Mouse (Mus musculus) forebrain, embryonic 16.5 days (tissue): Measurements from ENCODE around the gene Gpr4. TPM values are rescaled to one million over a fixed set of nuclear protein-coding genes. Genes with fewer than 3 reads are reported as not detected.
A peak's percentile ranks its signal among the peaks of the same experiment; 100 is the strongest.

Experiments
- ATAC-seq: fragments of 200-750 bp; cut with Nextera tagmentation; 2 replicates; pipeline ENCODE4 v1.8.0; 2017; ENCODE audit warnings: mild to moderate bottlenecking, moderate library complexity
- H3K27ac ChIP-seq: fragments of 300-500 bp; sonication (generic); 2 replicates; pipeline ENCODE4 v1.5.1; 2014; ENCODE audit warnings: low read length, control low read depth
- H3K27me3 ChIP-seq: fragments of 300-500 bp; sonication (generic); replicated peaks from 2 replicates; pipeline ENCODE4 v1.6.1; 2014; ENCODE audit warnings: low read length; ENCODE audit not compliant: control insufficient read depth, insufficient read depth
- H3K36me3 ChIP-seq: fragments of 300-500 bp; sonication (generic); 2 replicates; pipeline ENCODE4 v1.6.1; 2014; ENCODE audit not compliant: control insufficient read depth, insufficient read depth
- H3K4me1 ChIP-seq: fragments of 300-500 bp; sonication (generic); replicated peaks from 2 replicates; pipeline ENCODE4 v1.6.1; 2014; ENCODE audit warnings: low read length; ENCODE audit not compliant: control insufficient read depth, insufficient read depth
- H3K4me2 ChIP-seq: fragments of 300-500 bp; sonication (generic); 2 replicates; pipeline ENCODE4 v1.6.1; 2014; ENCODE audit warnings: mild to moderate bottlenecking, low read length, control low read depth
- H3K4me3 ChIP-seq: fragments of 300-500 bp; sonication (generic); replicated peaks from 2 replicates; pipeline ENCODE4 v1.5.1; 2014; ENCODE audit warnings: mild to moderate bottlenecking, low read length, control low read depth
- H3K9ac ChIP-seq: fragments of 300-500 bp; sonication (generic); replicated peaks from 2 replicates; pipeline ENCODE4 v1.6.1; 2014; ENCODE audit warnings: low read depth, low read length, control low read depth
- H3K9me3 ChIP-seq: fragments of 300-500 bp; sonication (generic); 2 replicates; pipeline ENCODE4 v1.6.1; 2016; ENCODE audit warnings: low read length; ENCODE audit not compliant: control insufficient read depth
- WGBS: fragments of 180-500 bp; shearing (Covaris S2); extraction: QIAGEN DNeasy Blood & Tissue Kit; methylation state at CpG from one replicate; pipeline ENCODE4 v1.1.7; 2014; 5-methylcytosine and 5-hydroxymethylcytosine counted together
- microRNA counts: library from miRNA; unstranded; fragments of <30 nt; microRNA quantifications from one replicate; lab custom pipeline; 2016
- microRNA-seq: library from miRNA; unstranded; fragments of <30 nt; microRNA quantifications from one replicate; pipeline ENCODE4, GENCODE M21; 2017
- polyA plus RNA-seq: library from polyadenylated mRNA; unstranded; fragments of >200 nt; fragmentation: Nextera tagmentation; extraction: Ambion mirVana; gene quantifications from 2 replicates; pipeline ENCODE4 v1.2.1, GENCODE M21; 2015

Gpr4 gene
- polyA plus RNA-seq, 1 experiment from 2014 or later = 2.5 TPM

- ATAC-seq = peak; percentile 60
- Histone ChIP-seq H3K27ac (peak overlapping the region; percentile 90), H3K4me2 (peak overlapping the region; percentile 84), H3K4me1 (peaks cover 23% of the 10 kb centered on the region), H3K36me3 (no peaks in the 10 kb centered on the region), H3K9ac (peak overlapping the region; percentile 87), H3K4me3 (peak overlapping the region; percentile 96), H3K27me3 (0 out of 2 replicates have a peak, but pooled peaks cover 2% of the 10 kb centered on the region), H3K9me3 (no peaks in the 10 kb centered on the region)
- WGBS = 1% methylated on average over 33 of the region's 36 CpGs
Observed at GRCm38 (mm10) chr7:19272173-19272764, 59.9 kb downstream of the Gpr4 start.

MicroRNA genes within 50 kb of the gene (microRNA counts, 519-probe panel; counts per million panel counts)
- 1,958 counts per million, percentile 27 among the panel's probes with 10 or more counts for microRNA mmu-miR-330 (lab: Ali Mortazavi, UCI)

Small RNA genes within 50 kb of the gene (microRNA-seq; reads per million reads assigned to microRNA genes)
- 580 reads per million, percentile 73 among the genes with 10 or more reads in this experiment for gene Mir330

Other genes starting within 250 kb of the Gpr4 start
- 0.46 and 0.91 TPM in 2 replicates for gene Nanos2, start 225.1 kb upstream of the Gpr4 start, polyA plus RNA-seq
- 3.1 and 3.6 TPM in 2 replicates for gene Mypop, start 221.3 kb upstream of the Gpr4 start, polyA plus RNA-seq
- 28.0 and 30.4 TPM in 2 replicates for gene Irf2bp1, start 208.5 kb upstream of the Gpr4 start, polyA plus RNA-seq
- gene Foxa3, start 189.0 kb upstream of the Gpr4 start, polyA plus RNA-seq = not detected in 2 replicates
- gene Sympk, start 188.2 kb upstream of the Gpr4 start, polyA plus RNA-seq = 34.4 and 34.7 TPM in 2 replicates
- gene Rsph6a, start 157.8 kb upstream of the Gpr4 start, polyA plus RNA-seq = 0.09 TPM in 1 of 2 replicates, not detected in the other
- gene Dmwd, start 136.3 kb upstream of the Gpr4 start, polyA plus RNA-seq = 28.1 and 29.7 TPM in 2 replicates
- gene Dmpk, start 128.7 kb upstream of the Gpr4 start, polyA plus RNA-seq = 5.6 and 10.1 TPM in 2 replicates
- 1.7 and 2.1 TPM in 2 replicates for gene Six5, start 117.9 kb upstream of the Gpr4 start, polyA plus RNA-seq
- 3.9 and 4.9 TPM in 2 replicates for gene Gm4969, start 94.2 kb upstream of the Gpr4 start, polyA plus RNA-seq
- gene Fbxo46, start 92.7 kb upstream of the Gpr4 start, polyA plus RNA-seq = 25.4 and 28.3 TPM in 2 replicates
- 17.1 and 22.4 TPM in 2 replicates for gene Qpctl, start 63.2 kb upstream of the Gpr4 start, polyA plus RNA-seq
- gene Snrpd2, start 62.8 kb upstream of the Gpr4 start, polyA plus RNA-seq = 116 and 118 TPM in 2 replicates
- 21.8 and 32.1 TPM in 2 replicates for gene Gipr, start 46.4 kb upstream of the Gpr4 start, polyA plus RNA-seq
- gene Eml2, start 36.1 kb upstream of the Gpr4 start, polyA plus RNA-seq = 8.3 and 14.4 TPM in 2 replicates
- gene Opa3, start 15.8 kb downstream of the Gpr4 start, polyA plus RNA-seq = 43.5 and 43.8 TPM in 2 replicates
- gene Vasp, start 59.3 kb downstream of the Gpr4 start, polyA plus RNA-seq = 38.0 and 40.3 TPM in 2 replicates
- 0.39 and 0.61 TPM in 2 replicates for gene Ppm1n, start 67.5 kb downstream of the Gpr4 start, polyA plus RNA-seq
- gene Rtn2, start 70.1 kb downstream of the Gpr4 start, polyA plus RNA-seq = 127 and 128 TPM in 2 replicates
- 0.05 and 0.10 TPM in 2 replicates for gene Fosb, start 97.5 kb downstream of the Gpr4 start, polyA plus RNA-seq
- 79.3 and 85.9 TPM in 2 replicates for gene Ercc1, start 132.2 kb downstream of the Gpr4 start, polyA plus RNA-seq
- 23.1 and 26.4 TPM in 2 replicates for gene Cd3eap, start 146.9 kb downstream of the Gpr4 start, polyA plus RNA-seq
- gene Ppp1r13l, start 147.2 kb downstream of the Gpr4 start, polyA plus RNA-seq = 3.0 and 3.6 TPM in 2 replicates
- 25.3 and 28.5 TPM in 2 replicates for gene Ercc2, start 169.5 kb downstream of the Gpr4 start, polyA plus RNA-seq
- 2.2 and 2.5 TPM in 2 replicates for gene Klc3, start 191.6 kb downstream of the Gpr4 start, polyA plus RNA-seq
- gene Ckm, start 192.2 kb downstream of the Gpr4 start, polyA plus RNA-seq = 0.22 and 0.66 TPM in 2 replicates
- 13.8 and 17.5 TPM in 2 replicates for gene Mark4, start 246.3 kb downstream of the Gpr4 start, polyA plus RNA-seq